ENCODE assay signal across 1 mouse cellular context in genomic region chr8:70414310-70414946, GRCm38 (mm10).
TF ChIP-seq lines count a peak whose summit lies in the region.

No protein-coding gene starts in this region.

TF ChIP-seq in MEL, 35 proteins besides CTCF, POLR2A, EP300 and RAD21 (continued from another document):
- TF ChIP-seq GABPA (IDR thresholded peaks at IDR 0.05; ENCODE audit: low read depth, low read length) (peak; percentile 23; the same call in 1 of the 2 replicates), USF1 (IDR thresholded peaks at IDR 0.05; ENCODE audit: low read depth, low read length) (no peak), ZC3H11A (IDR thresholded peaks at IDR 0.05; ENCODE audit: low read depth, low read length) (no peak), MYC (IDR thresholded peaks at IDR 0.05; ENCODE audit: low read depth, low read length) (no peak), SIN3A (IDR thresholded peaks at IDR 0.05; ENCODE audit: low read length) (no peak; the same call in 1 of the 2 replicates), USF2 (IDR thresholded peaks at IDR 0.05; ENCODE audit: borderline replicate concordance in 1 of 2, insufficient read depth in 1 of 2, low read depth in 1 of 2, low read length in 2 of 2) (no peak), CHD1 (IDR thresholded peaks at IDR 0.05; ENCODE audit: low read depth, low read length) (no peak), UBTF (IDR thresholded peaks at IDR 0.05; ENCODE audit: borderline replicate concordance, insufficient read depth, low read depth, low read length) (no peak)
